Mouse (Mus musculus) inflammation-experienced regulatory T-cells, adult 6 months (primary cell): ENCODE data around the gene Acoxl. TPM values are rescaled to one million over a fixed set of nuclear protein-coding genes. Genes with fewer than 3 reads are reported as not detected.

ENCODE experiments used
- ATAC-seq: one replicate; pipeline ENCODE4 v1.8.0; 2017
- polyA plus RNA-seq, 3 experiments: library from polyadenylated mRNA; unstranded; fragments of 100-300 nt; shearing (Covaris generic); gene quantifications; one replicate each; pipeline ENCODE4 v1.2.1; 2017

Acoxl gene
- polyA plus RNA-seq, 3 experiments from 2014 or later, result 0.72 TPM; not detected in 2

DNA sequence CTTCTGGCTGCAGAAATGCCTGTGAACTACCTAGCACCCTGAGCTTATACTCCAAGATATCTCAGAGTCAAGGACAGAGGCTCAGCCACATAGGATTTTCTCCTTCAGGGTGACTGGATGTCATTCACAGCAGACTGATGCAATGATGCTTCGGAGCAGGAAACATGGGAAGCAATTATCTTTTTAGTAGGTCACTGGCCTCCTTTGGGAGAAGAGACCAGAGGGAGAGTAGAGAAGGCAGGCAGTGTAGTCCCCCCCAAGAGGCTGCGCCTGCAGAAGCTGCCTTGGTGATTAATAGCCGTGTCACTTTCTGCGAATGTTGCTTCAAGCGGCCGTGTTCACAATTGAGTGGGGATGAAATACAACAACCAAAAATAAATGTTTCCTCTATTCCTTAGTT, 121.9 kb downstream of the Acoxl start:
- ATAC-seq, result no peak

DNA sequence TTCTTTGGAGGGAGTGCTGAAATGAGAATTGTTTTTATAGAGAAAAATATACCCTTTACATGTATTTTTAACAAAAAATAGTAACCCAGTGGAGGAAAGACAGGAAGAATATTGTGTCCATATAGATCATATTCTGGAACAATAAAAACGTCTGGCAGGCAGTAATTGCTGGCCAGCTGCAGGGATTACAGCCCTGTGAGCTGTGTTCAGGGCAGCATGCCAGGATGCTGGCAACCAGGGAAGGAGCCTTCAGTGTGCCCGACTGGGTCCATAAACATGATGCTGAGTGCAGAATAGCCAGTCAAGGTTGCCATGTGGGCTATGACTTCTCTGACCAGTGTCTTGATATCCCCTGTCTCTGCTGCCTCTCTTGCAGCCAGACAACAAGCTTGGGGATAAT, 122.5 kb downstream of the Acoxl start:
- ATAC-seq, result no peak

GRCm38 (mm10) chr2:127961802-127962433, 123.2 kb downstream of the Acoxl start:
- ATAC-seq, result no peak

- no peak for ATAC-seq
Measured at GRCm38 (mm10) chr2:127968944-127969343, 130.3 kb downstream of the Acoxl start.

- no peak for ATAC-seq
Measured at GRCm38 (mm10) chr2:127976276-127976675, 137.6 kb downstream of the Acoxl start.

DNA sequence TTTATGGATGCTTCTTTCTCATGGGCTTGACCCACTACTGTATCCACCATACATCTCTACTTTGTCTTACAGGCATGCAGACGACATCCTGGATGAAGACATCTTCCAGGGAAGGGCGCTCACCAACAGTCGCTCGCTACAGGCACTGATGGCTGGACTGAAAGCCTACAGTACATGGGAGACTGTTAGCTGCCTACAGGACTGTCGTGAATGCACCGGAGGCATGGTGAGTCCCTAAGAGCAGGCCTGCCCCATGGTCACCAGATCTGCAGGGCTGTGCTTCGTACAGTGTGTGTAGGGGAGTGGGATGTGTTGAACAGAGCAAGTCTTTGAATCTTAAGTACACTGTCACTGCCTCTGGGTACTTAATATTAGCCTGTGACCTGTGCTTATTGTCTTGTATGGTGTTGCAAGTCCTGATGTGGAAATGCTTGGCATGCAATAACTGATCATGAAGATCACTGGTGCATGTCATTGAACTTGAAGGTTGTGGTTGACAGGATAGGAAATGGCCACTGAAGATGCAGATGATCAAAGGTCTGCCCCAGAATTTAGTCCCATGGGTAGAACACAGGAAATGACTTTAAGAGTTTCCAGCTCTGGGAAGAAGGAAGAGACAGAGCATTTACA, 140.0 kb downstream of the Acoxl start:
- no peak for ATAC-seq

- no peak for ATAC-seq
Measured at GRCm38 (mm10) chr2:127982610-127983009, 143.9 kb downstream of the Acoxl start.

DNA sequence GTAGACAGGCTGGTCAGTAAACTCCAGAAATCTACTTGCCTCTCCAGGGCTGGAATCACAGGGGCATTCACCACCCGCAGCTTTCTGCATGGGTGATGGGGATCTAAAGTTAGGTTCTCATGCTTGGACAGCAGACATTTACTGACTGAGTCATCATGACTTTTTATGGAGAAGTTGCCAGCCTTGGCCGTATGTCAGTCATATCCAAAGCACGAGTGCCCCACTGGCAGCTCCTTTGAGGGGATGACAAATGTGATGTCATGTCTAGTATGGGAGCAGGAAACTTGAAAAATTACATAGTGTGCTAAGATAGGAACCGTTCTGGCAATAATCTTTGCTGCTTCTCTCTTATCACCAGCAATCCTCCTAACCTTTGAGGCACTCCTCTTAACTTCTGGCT, 144.6 kb downstream of the Acoxl start:
- no peak for ATAC-seq

GRCm38 (mm10) chr2:127983981-127984380, 145.3 kb downstream of the Acoxl start:
- ATAC-seq, result no peak

GRCm38 (mm10) chr2:127987706-127988105, 149.0 kb downstream of the Acoxl start:
- no peak for ATAC-seq

DNA sequence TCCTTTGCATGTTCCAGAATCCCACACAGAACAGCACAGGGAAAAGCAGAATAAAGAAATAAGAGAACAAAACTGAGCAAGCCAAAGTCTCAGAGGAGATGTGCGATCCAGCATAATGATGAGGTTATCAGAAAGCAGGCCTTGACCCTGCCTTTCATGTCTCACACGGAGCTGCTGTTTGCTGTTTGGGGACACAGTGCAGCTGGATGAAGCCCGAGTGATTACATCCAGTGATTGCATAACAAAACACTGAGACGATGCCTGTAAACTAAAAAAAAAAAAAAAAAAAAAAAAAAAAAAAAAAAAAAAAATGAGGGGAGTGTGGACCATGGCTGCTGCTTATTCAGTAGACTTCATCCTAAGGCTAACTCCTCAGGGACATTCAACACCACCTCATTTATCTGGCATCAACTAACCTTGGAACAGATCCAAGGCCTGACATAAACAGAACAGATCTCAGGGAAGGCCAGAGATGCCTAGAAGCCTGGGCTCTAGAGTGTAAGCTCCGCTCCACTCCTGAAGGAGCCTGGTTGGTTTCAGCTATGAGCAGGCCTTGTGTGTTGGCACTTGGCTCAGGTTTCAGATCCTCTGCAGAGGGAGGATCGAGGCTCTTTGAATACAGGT, 152.3 kb downstream of the Acoxl start:
- no peak for ATAC-seq

- no peak for ATAC-seq
Measured at GRCm38 (mm10) chr2:127991656-127992055, 153.0 kb downstream of the Acoxl start.

GRCm38 (mm10) chr2:128008662-128009423, 170.2 kb downstream of the Acoxl start:
- no peak for ATAC-seq

DNA sequence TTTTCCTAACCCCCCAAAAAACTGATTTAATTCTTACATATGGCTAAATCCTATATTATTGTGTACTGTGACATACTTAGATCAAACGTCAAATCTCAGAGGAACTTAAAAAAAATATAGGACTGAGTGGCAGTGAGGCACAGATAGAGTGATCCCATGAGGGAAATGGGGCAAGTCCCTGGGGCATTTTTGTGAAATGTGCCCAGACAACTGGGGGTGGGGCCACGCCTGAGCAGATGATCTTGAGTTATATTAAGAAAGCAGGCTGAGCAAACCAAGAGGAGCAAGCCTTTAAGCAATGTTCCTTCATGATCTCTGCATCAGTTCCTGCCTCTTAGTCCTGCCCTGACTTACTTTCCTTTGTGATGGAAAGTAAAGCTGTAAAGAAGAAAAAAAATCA, 175.9 kb downstream of the Acoxl start:
- ATAC-seq, result no peak

- no peak for ATAC-seq
Measured at GRCm38 (mm10) chr2:128015602-128016001, 176.9 kb downstream of the Acoxl start.

- no peak for ATAC-seq
Measured at GRCm38 (mm10) chr2:128020039-128020907, 181.6 kb downstream of the Acoxl start.

- ATAC-seq, result no peak
Measured at GRCm38 (mm10) chr2:128020908-128021193, 182.2 kb downstream of the Acoxl start.

DNA sequence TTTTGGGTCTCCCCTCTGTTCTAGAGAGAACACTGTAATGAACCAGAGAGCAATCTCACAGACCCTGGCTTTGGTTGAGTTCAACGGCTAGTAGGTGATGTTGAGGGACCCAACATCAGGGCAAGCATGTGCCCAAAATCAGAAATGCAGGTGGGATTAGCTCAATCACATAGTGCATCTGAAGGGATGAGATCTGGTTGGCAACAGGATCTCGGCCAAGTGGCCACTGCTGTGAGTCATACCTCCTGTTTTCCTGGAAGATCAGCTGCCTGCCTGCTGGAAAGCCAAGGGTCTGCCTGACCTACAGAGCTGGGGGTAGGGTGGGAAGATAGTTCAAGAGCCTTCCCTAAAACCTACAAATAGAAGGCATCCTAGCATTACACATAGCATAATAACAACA, 185.2 kb downstream of the Acoxl start:
- ATAC-seq, result no peak

DNA sequence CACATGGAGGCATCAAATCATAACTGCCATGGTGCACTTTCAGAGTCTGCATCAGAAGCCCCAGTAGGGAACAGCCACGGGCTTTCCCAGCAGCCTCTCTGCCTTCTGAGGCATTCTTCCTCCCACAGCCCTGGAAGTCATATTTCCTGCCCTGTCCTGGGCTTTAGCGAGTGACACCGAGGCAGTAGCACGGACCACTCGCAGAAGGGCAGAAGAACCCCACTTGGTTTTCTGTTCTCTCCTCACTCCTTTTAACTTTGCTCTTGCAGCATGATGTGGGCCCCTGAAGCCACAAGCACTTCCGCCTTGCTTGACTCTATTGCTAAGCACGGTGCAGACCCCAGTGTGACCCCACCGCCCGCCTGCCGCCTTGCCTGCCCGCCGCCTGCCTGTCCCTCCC, 189.0 kb downstream of the Acoxl start:
- no peak for ATAC-seq

DNA sequence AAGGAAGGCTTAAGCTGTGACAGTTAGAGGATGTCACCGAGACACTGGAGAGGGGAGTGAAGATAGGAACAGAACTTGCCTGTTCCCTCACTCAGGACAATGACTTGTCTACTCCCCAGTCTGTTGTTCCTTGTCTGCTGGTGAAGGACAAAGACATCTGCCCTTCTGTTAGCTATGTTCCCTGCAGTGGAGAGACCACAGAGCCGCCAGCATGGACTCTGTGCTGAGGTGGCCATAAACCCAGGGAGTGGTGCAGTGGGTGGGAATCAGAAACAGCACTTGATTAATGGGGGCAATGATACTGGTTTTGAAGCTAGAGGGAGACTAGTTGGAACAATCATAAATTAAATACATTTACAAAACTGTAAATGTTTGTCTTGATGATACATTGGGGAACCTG, 191.3 kb downstream of the Acoxl start:
- no peak for ATAC-seq

- ATAC-seq, result no peak
Measured at GRCm38 (mm10) chr2:128032111-128032510, 193.4 kb downstream of the Acoxl start.

- no peak for ATAC-seq
Measured at GRCm38 (mm10) chr2:128033503-128033902, 194.8 kb downstream of the Acoxl start.
